Mouse (Mus musculus): ENCODE measurements around the gene Pianp. TPM values are rescaled to one million over a fixed set of nuclear protein-coding genes. Genes with fewer than 3 reads are reported as not detected.
"Not testable (repeated sequence)": the region's sequence is repeated elsewhere in the genome, so short reads cannot be mapped to it uniquely, and the experiment has no call there.

Gene Pianp
- polyA plus RNA-seq, 1 experiment from 2014 or later, result 0.62 TPM

- peak overlapping the region; percentile 95 for H3K27ac ChIP-seq
- WGBS, result under 1% methylated on average over 30 of the region's 34 CpGs
- peaks cover 14% of the 10 kb centered on the region; the same call in 1 of the 2 replicates for H3K36me3 ChIP-seq
- H3K9ac ChIP-seq, result peak overlapping the region; percentile 75
- peak overlapping the region; percentile 59 for H3K4me3 ChIP-seq
- peak overlapping the region; percentile 77 for H3K4me2 ChIP-seq
- peaks cover 1% of the 10 kb centered on the region; the same call in 1 of the 2 replicates for H3K27me3 ChIP-seq
- no peaks in the 10 kb centered on the region for H3K9me3 ChIP-seq (replicated peaks)
- peaks cover 41% of the 10 kb centered on the region for H3K4me1 ChIP-seq (replicated peaks)
- peak; percentile 97 for ATAC-seq (replicated peaks; ENCODE audit: insufficient number of reproducible peaks, insufficient read depth, low FRiP score, low read depth)
Observed at GRCm38 (mm10) chr6:125008586-125009128, 12.2 kb downstream of the Pianp start.

DNA sequence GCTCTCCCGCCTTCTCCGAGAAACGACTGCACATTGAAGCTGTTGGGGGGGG is 12.5 kb downstream of the Pianp start, which contains the start of gene Zfp384:
Gene Zfp384 (plus strand): TSS at position 17 of the 52 bp plus-strand sequence.
- peak within 1 kb of the TSS; percentile 95 for H3K27ac ChIP-seq
- peak within 1 kb of the TSS; percentile 75 for H3K9ac ChIP-seq
- H3K36me3 ChIP-seq, result peaks cover 15% of the 10 kb centered on the region; the same call in 1 of the 2 replicates
- no peak for ATAC-seq (replicated peaks; ENCODE audit: insufficient number of reproducible peaks, insufficient read depth, low FRiP score, low read depth)
- H3K4me2 ChIP-seq, result peak within 1 kb of the TSS; percentile 77
- H3K27me3 ChIP-seq, result no peaks in the 10 kb centered on the region
- H3K4me3 ChIP-seq, result peak within 1 kb of the TSS; percentile 59
- no peaks in the 10 kb centered on the region for H3K9me3 ChIP-seq (replicated peaks)
- 0% methylated on average over 1 of the region's 3 CpGs for WGBS
- H3K4me1 ChIP-seq (replicated peaks), result peaks cover 39% of the 10 kb centered on the region

GRCm38 (mm10) chr6:125009181-125010073 is 12.9 kb downstream of the Pianp start:
- Histone ChIP-seq H3K9me3 (replicated peaks) (no peaks in the 10 kb centered on the region), H3K4me3 (peak overlapping the region; percentile 59), H3K27me3 (no peaks in the 10 kb centered on the region), H3K4me1 (replicated peaks) (peaks cover 35% of the 10 kb centered on the region), H3K4me2 (peak overlapping the region; percentile 75), H3K27ac (peak overlapping the region; percentile 95), H3K36me3 (peaks cover 15% of the 10 kb centered on the region; the same call in 1 of the 2 replicates), H3K9ac (peak overlapping the region; percentile 75)
- under 1% methylated on average over 45 of the region's 78 CpGs for WGBS
- ATAC-seq (replicated peaks; ENCODE audit: insufficient number of reproducible peaks, insufficient read depth, low FRiP score, low read depth), result peak; percentile 84

DNA sequence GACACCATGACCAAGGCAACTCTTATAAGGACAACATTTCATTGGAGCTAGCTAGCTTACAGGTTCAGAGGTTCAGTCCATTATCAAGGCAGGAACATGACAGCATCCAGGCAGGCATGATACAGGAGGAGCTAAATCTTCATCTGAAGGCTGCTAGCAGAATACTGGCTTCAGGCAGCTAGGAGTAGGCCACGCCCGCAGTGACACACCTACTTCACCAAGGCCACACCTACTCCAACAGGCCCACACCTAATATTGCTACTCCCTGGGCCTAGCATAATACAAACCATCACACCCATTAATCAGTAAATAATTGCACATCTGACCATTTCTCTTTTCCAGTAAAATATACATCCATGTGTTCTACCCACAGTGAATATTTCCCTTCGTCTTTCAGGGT is 21.2 kb downstream of the Pianp start:
- no peaks in the 10 kb centered on the region for H3K9me3 ChIP-seq (replicated peaks)
- H3K9ac ChIP-seq, result no peak overlapping the region
- H3K4me1 ChIP-seq (replicated peaks), result no peaks in the 10 kb centered on the region
- WGBS, result 88% methylated on average over 3 of the region's 3 CpGs
- no peaks in the 10 kb centered on the region for H3K27me3 ChIP-seq
- H3K4me2 ChIP-seq, result no peak overlapping the region
- no peak overlapping the region for H3K27ac ChIP-seq
- peaks cover 54% of the 10 kb centered on the region for H3K36me3 ChIP-seq
- ATAC-seq (replicated peaks; ENCODE audit: insufficient number of reproducible peaks, insufficient read depth, low FRiP score, low read depth), result no peak
- H3K4me3 ChIP-seq, result no peak overlapping the region

- not testable (repeated sequence) for H3K4me3 ChIP-seq; H3K4me1 ChIP-seq (replicated peaks); H3K27me3 ChIP-seq; H3K9me3 ChIP-seq (replicated peaks); H3K27ac ChIP-seq; H3K9ac ChIP-seq; H3K4me2 ChIP-seq
- H3K36me3 ChIP-seq, result peaks cover 54% of the 10 kb centered on the region
- ATAC-seq (replicated peaks; ENCODE audit: insufficient number of reproducible peaks, insufficient read depth, low FRiP score, low read depth), result 0 out of 2 replicates have a peak, but pooled peaks have one; percentile 31
- WGBS, result 39% methylated on average over 8 of the region's 9 CpGs
Observed at GRCm38 (mm10) chr6:125030532-125030931, 34.0 kb downstream of the Pianp start.

- no peaks in the 10 kb centered on the region for H3K9me3 ChIP-seq (replicated peaks)
- H3K4me3 ChIP-seq, result no peak overlapping the region
- no peak overlapping the region for H3K27ac ChIP-seq
- H3K36me3 ChIP-seq, result peaks cover 55% of the 10 kb centered on the region
- WGBS, result 88% methylated on average over 16 of the region's 16 CpGs
- H3K27me3 ChIP-seq, result no peaks in the 10 kb centered on the region
- no peaks in the 10 kb centered on the region for H3K4me1 ChIP-seq (replicated peaks)
- ATAC-seq (replicated peaks; ENCODE audit: insufficient number of reproducible peaks, insufficient read depth, low FRiP score, low read depth), result 0 out of 2 replicates have a peak, but pooled peaks have one; percentile 39
- no peak overlapping the region for H3K4me2 ChIP-seq
- H3K9ac ChIP-seq, result no peak overlapping the region
Observed at GRCm38 (mm10) chr6:125031604-125032003, 35.1 kb downstream of the Pianp start.

DNA sequence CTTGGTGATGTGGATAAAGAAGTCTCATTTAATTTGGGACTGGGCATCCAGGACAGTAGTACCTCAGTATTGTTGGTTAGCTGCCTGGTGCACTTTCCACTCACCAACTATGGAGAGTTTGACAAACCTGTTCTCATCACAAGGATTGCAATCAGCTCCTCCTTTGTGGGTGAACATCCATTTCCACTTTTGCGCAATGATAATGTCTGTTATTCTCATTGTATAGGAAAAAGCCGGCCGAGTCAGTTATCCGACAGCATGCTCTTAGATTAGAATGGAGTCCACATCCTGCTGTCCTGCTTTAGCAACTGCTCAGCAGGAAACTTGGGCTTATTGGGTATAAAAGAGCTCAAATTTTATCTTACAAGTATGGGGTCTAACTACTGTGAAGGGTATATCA is 42.2 kb downstream of the Pianp start:
- no peak for ATAC-seq (replicated peaks; ENCODE audit: insufficient number of reproducible peaks, insufficient read depth, low FRiP score, low read depth)

GRCm38 (mm10) chr6:125039131-125039530 is 42.6 kb downstream of the Pianp start:
- Histone ChIP-seq H3K27ac (peak overlapping the region; percentile 79), H3K27me3 (no peaks in the 10 kb centered on the region), H3K4me2 (peak overlapping the region; percentile 80), H3K4me3 (peak overlapping the region; percentile 77), H3K9me3 (replicated peaks) (no peaks in the 10 kb centered on the region), H3K36me3 (peaks cover 32% of the 10 kb centered on the region), H3K4me1 (replicated peaks) (peaks cover 17% of the 10 kb centered on the region), H3K9ac (peak overlapping the region; percentile 19; the same call in 1 of the 2 replicates)
- no peak for ATAC-seq (replicated peaks; ENCODE audit: insufficient number of reproducible peaks, insufficient read depth, low FRiP score, low read depth)
- WGBS, result 4% methylated on average over 8 of the region's 8 CpGs

More for the DNA sequence above, 42.2 kb downstream of the Pianp start:
- Histone ChIP-seq H3K36me3 (peaks cover 32% of the 10 kb centered on the region), H3K27me3 (no peaks in the 10 kb centered on the region), H3K4me1 (replicated peaks) (peaks cover 17% of the 10 kb centered on the region), H3K4me2 (peak overlapping the region; percentile 80), H3K27ac (peak overlapping the region; percentile 79), H3K4me3 (peak overlapping the region; percentile 77), H3K9ac (peak overlapping the region; percentile 19; the same call in 1 of the 2 replicates), H3K9me3 (replicated peaks) (no peaks in the 10 kb centered on the region)
- 85% methylated on average over 4 of the region's 4 CpGs for WGBS

DNA sequence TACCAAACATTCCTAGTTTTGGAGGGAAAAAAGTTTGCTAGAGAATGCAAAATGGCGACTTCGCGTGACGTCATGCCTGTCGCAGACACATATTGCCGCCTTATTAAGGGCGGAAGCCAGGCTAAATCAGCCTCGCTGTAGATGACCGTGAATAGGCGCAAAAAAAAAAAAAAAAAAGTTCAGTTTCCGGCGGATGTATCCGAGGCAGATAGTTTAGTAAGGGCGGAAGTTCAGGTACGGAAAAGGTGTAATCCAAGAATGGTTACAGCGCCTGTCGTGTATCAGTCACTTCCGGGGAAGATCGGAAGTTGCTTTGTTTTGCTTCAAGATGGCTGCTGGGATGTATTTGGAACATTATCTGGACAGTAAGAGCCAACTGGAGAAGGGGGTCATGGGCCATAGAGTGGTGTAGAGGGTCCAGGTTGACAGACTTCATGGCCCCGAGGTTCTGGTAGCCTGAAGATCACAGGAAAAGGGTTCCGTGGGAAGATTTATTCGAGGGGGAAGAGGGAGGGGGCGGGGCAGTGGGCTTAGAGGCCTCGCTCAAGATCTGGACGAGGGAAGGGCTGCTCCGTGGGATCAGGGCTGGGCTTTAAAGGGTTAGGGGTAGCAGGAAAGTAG is 43.1 kb downstream of the Pianp start, which contains the start of gene Ing4:
Gene Ing4 (plus strand): TSS at position 228 of the 621 bp plus-strand sequence.
- Histone ChIP-seq H3K4me2 (peak within 1 kb of the TSS; percentile 80), H3K9ac (peak within 1 kb of the TSS; percentile 66), H3K27ac (peak within 1 kb of the TSS; percentile 79), H3K27me3 (no peaks in the 10 kb centered on the region), H3K4me3 (peak within 1 kb of the TSS; percentile 77), H3K36me3 (peaks cover 34% of the 10 kb centered on the region), H3K9me3 (replicated peaks) (no peaks in the 10 kb centered on the region), H3K4me1 (replicated peaks) (peaks cover 17% of the 10 kb centered on the region)
- ATAC-seq (replicated peaks; ENCODE audit: insufficient number of reproducible peaks, insufficient read depth, low FRiP score, low read depth), result peak; percentile 95
- under 1% methylated on average over 26 of the region's 26 CpGs for whole genome bisulfite sequencing

DNA sequence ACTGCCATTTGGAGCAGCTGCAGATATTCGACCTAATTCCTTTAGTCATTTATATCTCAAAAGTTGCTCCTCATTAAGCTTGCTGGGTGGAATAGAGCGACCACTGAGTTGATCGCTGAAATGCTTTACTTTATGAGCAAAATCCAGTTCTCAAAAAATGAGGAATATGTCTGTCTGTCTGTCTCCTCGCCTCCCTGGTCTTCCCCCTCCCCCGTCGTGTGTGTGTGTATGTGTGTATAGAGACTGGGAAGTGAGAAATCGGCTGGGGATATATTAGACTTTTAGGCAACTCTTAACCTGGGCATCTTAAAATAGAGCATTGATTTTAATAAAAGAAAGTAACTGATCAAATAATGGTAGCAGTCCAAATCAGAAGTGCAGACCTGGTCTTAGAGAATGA is 43.7 kb downstream of the Pianp start:
- H3K4me1 ChIP-seq (replicated peaks), result peaks cover 17% of the 10 kb centered on the region
- H3K9me3 ChIP-seq (replicated peaks), result no peaks in the 10 kb centered on the region
- H3K9ac ChIP-seq, result peak overlapping the region; percentile 66
- H3K4me2 ChIP-seq, result peak overlapping the region; percentile 80
- 13% methylated on average over 7 of the region's 7 CpGs for WGBS
- peak overlapping the region; percentile 73 for H3K27ac ChIP-seq
- peaks cover 33% of the 10 kb centered on the region for H3K36me3 ChIP-seq
- H3K4me3 ChIP-seq, result peak overlapping the region; percentile 77
- no peak for ATAC-seq (replicated peaks; ENCODE audit: insufficient number of reproducible peaks, insufficient read depth, low FRiP score, low read depth)
- H3K27me3 ChIP-seq, result no peaks in the 10 kb centered on the region

- ATAC-seq (replicated peaks; ENCODE audit: insufficient number of reproducible peaks, insufficient read depth, low FRiP score, low read depth), result no peak
- H3K27ac ChIP-seq, result no peak overlapping the region
- no peak overlapping the region for H3K4me3 ChIP-seq
- peaks cover 17% of the 10 kb centered on the region for H3K4me1 ChIP-seq (replicated peaks)
- no peaks in the 10 kb centered on the region for H3K27me3 ChIP-seq
- H3K9ac ChIP-seq, result no peak overlapping the region
- H3K9me3 ChIP-seq (replicated peaks), result no peaks in the 10 kb centered on the region
- H3K4me2 ChIP-seq, result peak overlapping the region; percentile 80; the same call in 1 of the 2 replicates
- WGBS, result 79% methylated on average over 7 of the region's 7 CpGs
- peaks cover 31% of the 10 kb centered on the region for H3K36me3 ChIP-seq
Observed at GRCm38 (mm10) chr6:125041047-125041446, 44.6 kb downstream of the Pianp start.

All from heart, embryonic 15.5 days (tissue).